In genomic region chr19:32470059-32470497, GRCm38 (mm10) we compare ENCODE assay signal across 9 mouse cellular contexts. TPM values are rescaled to one million over a fixed set of nuclear protein-coding genes. Genes with fewer than 3 reads are reported as not detected.
DNase-seq lines count a peak whose midpoint lies in the region; ATAC-seq lines count a peak whose summit lies in the region.
"Had no signal": no experiment of that assay in that cellular context is flagged by ENCODE, and none has a peak within 500 bp of the region (broad histone marks: within the 10 kb centered on the region; RNA-seq: fewer than 3 reads in every experiment).

No protein-coding gene starts in this region.

- H3K4me3 ChIP-seq in limb, embryonic 11.5 days (ENCODE audit: low read depth, low read length): no peak overlapping the region
- H3K4me3 ChIP-seq in limb, embryonic 10.5 days: no peak overlapping the region
- H3K4me3 ChIP-seq in midbrain, embryonic 16.5 days (ENCODE audit: low read depth, low read length): no peak overlapping the region
- H3K4me3 ChIP-seq: heart, embryonic 13.5 days had no signal

- no peak overlapping the region for H3K4me2 ChIP-seq in limb, embryonic 11.5 days (ENCODE audit: low read depth, severe bottlenecking)
- no peak overlapping the region for H3K4me2 ChIP-seq in midbrain, embryonic 16.5 days (ENCODE audit: low read length)
- H3K4me2 ChIP-seq: heart, embryonic 13.5 days had no signal

- intact Hi-C loops in left cerebral cortex, postnatal 25 days (cut with DNase I): no loop called here

- DNase-seq in limb, embryonic 11.5 days (ENCODE audit: low spot score): peak; percentile 50
- no peak for DNase-seq in limb, embryonic 10.5 days (ENCODE audit: low spot score)
- DNase-seq in MEL-GATA-1-ER (ENCODE audit: extremely low read depth, low read depth): peak; percentile 68
- DNase-seq in cerebellum, adult 18-20 months: peak; percentile 55 to 69
- DNase-seq in heart, postnatal 4 days: peak; percentile 29
- peak; percentile 51 to 66 for DNase-seq in left cerebral cortex, postnatal 25 days (ENCODE audit: low spot score in 2 of 2)
- no peak for DNase-seq in ovary, postnatal 36 days (ENCODE audit: low spot score)

- no peak overlapping the region for H3K27ac ChIP-seq in limb, embryonic 11.5 days (replicated peaks; ENCODE audit: low read depth, low read length)
- H3K27ac ChIP-seq in limb, embryonic 10.5 days: no peak overlapping the region
- no peak overlapping the region for H3K27ac ChIP-seq in midbrain, embryonic 16.5 days (ENCODE audit: low read length)
- H3K27ac ChIP-seq: heart, embryonic 13.5 days had no signal

- no peaks in the 10 kb centered on the region for H3K4me1 ChIP-seq in limb, embryonic 11.5 days (ENCODE audit: control insufficient read depth, insufficient read depth, low read length)
- no peaks in the 10 kb centered on the region for H3K4me1 ChIP-seq in limb, embryonic 10.5 days
- no peaks in the 10 kb centered on the region for H3K4me1 ChIP-seq in midbrain, embryonic 16.5 days (ENCODE audit: control insufficient read depth, insufficient read depth, low read length)
- H3K4me1 ChIP-seq: heart, embryonic 13.5 days had no signal

- no peak overlapping the region for H3K9ac ChIP-seq in limb, embryonic 11.5 days (ENCODE audit: low read length)
- H3K9ac ChIP-seq in midbrain, embryonic 16.5 days (ENCODE audit: low read depth, low read length): no peak overlapping the region
- H3K9ac ChIP-seq: heart, embryonic 13.5 days had no signal

- H3K27me3 ChIP-seq in limb, embryonic 11.5 days (ENCODE audit: control insufficient read depth, insufficient read depth, low read length): no peaks in the 10 kb centered on the region
- no peaks in the 10 kb centered on the region for H3K27me3 ChIP-seq in limb, embryonic 10.5 days (ENCODE audit: low read depth, poor library complexity, severe bottlenecking)
- no peaks in the 10 kb centered on the region for H3K27me3 ChIP-seq in midbrain, embryonic 16.5 days (ENCODE audit: control insufficient read depth, insufficient read depth, low read depth, low read length)

- no peak for ATAC-seq in limb, embryonic 11.5 days (ENCODE audit: insufficient number of reproducible peaks, low FRiP score, low TSS enrichment, low read depth)
- ATAC-seq in midbrain, embryonic 16.5 days: peak; percentile 51; the same call in 1 of the 2 replicates

- H3K36me3 ChIP-seq in limb, embryonic 11.5 days (ENCODE audit: control insufficient read depth, insufficient read depth, low read length): no peaks in the 10 kb centered on the region
- no peaks in the 10 kb centered on the region for H3K36me3 ChIP-seq in limb, embryonic 10.5 days
- H3K36me3 ChIP-seq in midbrain, embryonic 16.5 days (ENCODE audit: control insufficient read depth, insufficient read depth, low read length): no peaks in the 10 kb centered on the region
- H3K36me3 ChIP-seq: heart, embryonic 13.5 days had no signal

- WGBS in limb, embryonic 11.5 days: 38% methylated on average over 6 of the region's 6 CpGs
- WGBS in limb, embryonic 10.5 days: 41% methylated on average over 6 of the region's 6 CpGs
- 30% methylated on average over 6 of the region's 6 CpGs for WGBS in midbrain, embryonic 16.5 days

- peaks cover 2% of the 10 kb centered on the region; the same call in 1 of the 2 replicates for H3K9me3 ChIP-seq in limb, embryonic 11.5 days (ENCODE audit: control insufficient read depth, low read length)
- H3K9me3 ChIP-seq in limb, embryonic 10.5 days (replicated peaks): no peaks in the 10 kb centered on the region
- no peaks in the 10 kb centered on the region; the same call in 1 of the 2 replicates for H3K9me3 ChIP-seq in midbrain, embryonic 16.5 days (replicated peaks; ENCODE audit: control insufficient read depth, low read length, poor library complexity, severe bottlenecking)
- H3K9me3 ChIP-seq: heart, embryonic 13.5 days had no signal

RNA-seq across cellular contexts. Expression of gene Rpl9-ps6, which starts 3.7 kb away (rescaled TPM):
- polyA plus RNA-seq in limb, embryonic 11.5 days (2014; fragmentation: Nextera tagmentation; extraction: Ambion mirVana): 97.3 and 98.3 TPM in 2 replicates
- polyA plus RNA-seq in limb, embryonic 10.5 days (2016; fragmentation: Nextera tagmentation; extraction: Ambion mirVana): 59.1 and 67.7 TPM in 2 replicates
- total RNA-seq in heart, postnatal 4 days (2021): 10 to 100 TPM; 61.0 to 71.0 TPM
- 10 to 100 TPM; 23.5 to 26.2 TPM for total RNA-seq in left cerebral cortex, postnatal 25 days (2021)
- polyA plus RNA-seq in midbrain, embryonic 16.5 days (2015; fragmentation: Nextera tagmentation; extraction: Ambion mirVana): 44.7 and 48.2 TPM in 2 replicates

RNA-seq across cellular contexts. Expression of gene Minpp1, which starts 15.5 kb away (rescaled TPM):
- polyA plus RNA-seq in limb, embryonic 11.5 days (2014; fragmentation: Nextera tagmentation; extraction: Ambion mirVana): 83.8 and 83.9 TPM in 2 replicates
- 76.4 and 78.8 TPM in 2 replicates for polyA plus RNA-seq in limb, embryonic 10.5 days (2016; fragmentation: Nextera tagmentation; extraction: Ambion mirVana)
- total RNA-seq in heart, postnatal 4 days (2021): 10 to 100 TPM; 28.6 to 29.8 TPM
- total RNA-seq in left cerebral cortex, postnatal 25 days (2021): 10 to 100 TPM; 69.7 to 76.3 TPM
- 64.4 and 65.4 TPM in 2 replicates for polyA plus RNA-seq in midbrain, embryonic 16.5 days (2015; fragmentation: Nextera tagmentation; extraction: Ambion mirVana)

Comparison
In these comparisons a context has a peak if more than half of its experiments do, and no peak if none do; other contexts are left out.
1. DNase-seq: peak in limb, embryonic 11.5 days (single experiment), MEL-GATA-1-ER (single experiment), cerebellum, adult 18-20 months (2 of 2), heart, postnatal 4 days (single experiment) and left cerebral cortex, postnatal 25 days (2 of 2); none in limb, embryonic 10.5 days (single experiment) and ovary, postnatal 36 days (single experiment).